Mouse (Mus musculus) heart, embryonic 14.5 days (tissue): ENCODE data around the gene Tmcc2. TPM values are rescaled to one million over a fixed set of nuclear protein-coding genes. Genes with fewer than 3 reads are reported as not detected.

Experiments
- ATAC-seq: fragments of 200-750 bp; cut with Nextera tagmentation; 2 replicates; pipeline ENCODE4 v1.8.0; 2017; ENCODE audit warnings: low read depth, moderate TSS enrichment; ENCODE audit not compliant: insufficient number of reproducible peaks, insufficient read depth, low FRiP score
- H3K27ac ChIP-seq, 2 experiments: fragments of 200-500 bp in 1 of 2; fragments of 300-500 bp in 1 of 2; sonication (generic) in 1 of 2; replicated peaks in 1 of 2; 2 replicates each; pipeline ENCODE4 v1.5.1; 2012 to 2014; ENCODE audit warnings: low read depth in 2 of 2, low read length in 2 of 2, control low read depth in 1 of 2, mild to moderate bottlenecking in 1 of 2, mixed read lengths in 1 of 2; ENCODE audit not compliant: control insufficient read depth in 1 of 2, insufficient read depth in 1 of 2
- H3K27me3 ChIP-seq: fragments of 300-500 bp; sonication (generic); 2 replicates; pipeline ENCODE4 v1.6.1; 2014; ENCODE audit warnings: mild to moderate bottlenecking, low read length, control low read depth; ENCODE audit not compliant: control insufficient read depth, insufficient read depth
- H3K36me3 ChIP-seq: fragments of 300-500 bp; sonication (generic); 2 replicates; pipeline ENCODE4 v1.6.1; 2014; ENCODE audit warnings: mild to moderate bottlenecking, control low read depth, low read length, mixed read lengths; ENCODE audit not compliant: control insufficient read depth, insufficient read depth
- H3K4me1 ChIP-seq, 2 experiments: fragments of 200-500 bp in 1 of 2; fragments of 300-500 bp in 1 of 2; sonication (generic) in 1 of 2; 2 replicates each; pipeline ENCODE4 v1.6.1; 2012 to 2014; ENCODE audit warnings: low read length in 2 of 2, control low read depth in 1 of 2, mixed read lengths in 1 of 2; ENCODE audit not compliant: control insufficient read depth in 2 of 2, insufficient read depth in 2 of 2
- H3K4me2 ChIP-seq: fragments of 300-500 bp; sonication (generic); 2 replicates; pipeline ENCODE4 v1.6.1; 2014; ENCODE audit warnings: mild to moderate bottlenecking, low read length
- H3K4me3 ChIP-seq, 2 experiments: fragments of 200-500 bp in 1 of 2; fragments of 300-500 bp in 1 of 2; sonication (generic) in 1 of 2; 2 replicates each; pipeline ENCODE4 v1.5.1; 2012 to 2014; ENCODE audit warnings: low read length in 2 of 2, mild to moderate bottlenecking in 2 of 2, control low read depth in 1 of 2, low read depth in 1 of 2, moderate library complexity in 1 of 2; ENCODE audit not compliant: control insufficient read depth in 1 of 2, insufficient read depth in 1 of 2
- H3K9ac ChIP-seq: fragments of 300-500 bp; sonication (generic); 2 replicates; pipeline ENCODE4 v1.6.1; 2014; ENCODE audit warnings: mild to moderate bottlenecking, low read length
- H3K9me3 ChIP-seq: fragments of 300-500 bp; sonication (generic); 2 replicates; pipeline ENCODE4 v1.6.1; 2016; ENCODE audit warnings: low read length, control low read depth; ENCODE audit not compliant: control insufficient read depth
- WGBS: fragments of 180-500 bp; shearing (Covaris S2); extraction: QIAGEN DNeasy Blood & Tissue Kit; methylation state at CpG from one replicate; pipeline ENCODE4 v1.1.7; 2014; 5-methylcytosine and 5-hydroxymethylcytosine counted together
- polyA plus RNA-seq: library from polyadenylated mRNA; unstranded; fragments of >200 nt; fragmentation: Nextera tagmentation; extraction: Ambion mirVana; gene quantifications from 2 replicates; pipeline ENCODE4 v1.2.1, GENCODE M21; 2014

The Tmcc2 gene
- polyA plus RNA-seq, 1 experiment from 2014 or later: 8.1 TPM

DNA sequence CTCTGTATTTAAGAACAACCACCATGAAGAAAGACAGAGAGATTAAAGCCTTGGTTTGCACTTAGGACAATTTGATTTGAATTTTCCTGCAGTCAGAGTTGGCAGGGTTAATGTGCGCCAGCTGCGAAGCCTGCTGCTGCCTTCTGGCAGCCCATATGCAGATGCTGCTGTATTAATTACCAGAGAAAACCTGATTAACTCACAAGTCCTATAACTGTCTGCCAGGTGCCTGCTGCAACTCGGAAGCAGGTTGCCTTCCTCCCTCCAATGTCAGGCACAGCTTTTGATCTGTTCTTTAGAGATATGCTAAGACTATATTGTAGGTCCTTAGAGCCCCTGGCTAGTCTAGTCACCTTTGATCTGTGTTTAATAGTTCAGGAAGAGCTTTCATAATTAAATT, 39.7 kb upstream of the Tmcc2 start:
- ATAC-seq: no peak

GRCm38 (mm10) chr1:132425600-132425999, 34.5 kb upstream of the Tmcc2 start:
- Histone ChIP-seq H3K27me3 (no peaks in the 10 kb centered on the region), H3K4me3 (no peak overlapping the region), H3K9ac (no peak overlapping the region), H3K4me2 (no peak overlapping the region), H3K4me1 (no peaks in the 10 kb centered on the region), H3K27ac (no peak overlapping the region), H3K9me3 (no peaks in the 10 kb centered on the region), H3K36me3 (peaks cover 4% of the 10 kb centered on the region; the same call in 1 of the 2 replicates)
- no peak for ATAC-seq

More for the DNA sequence above, 39.7 kb upstream of the Tmcc2 start:
- no peak overlapping the region for H3K4me2 ChIP-seq
- no peak overlapping the region for H3K27ac ChIP-seq
- no peaks in the 10 kb centered on the region for H3K9me3 ChIP-seq
- no peak overlapping the region for H3K4me3 ChIP-seq
- H3K36me3 ChIP-seq: peaks cover 14% of the 10 kb centered on the region
- peaks cover 4 to 6% of the 10 kb centered on the region in 2 experiments; a peak in 3 of 4 replicates for H3K4me1 ChIP-seq
- 83% methylated on average over 3 of the region's 3 CpGs for WGBS
- no peaks in the 10 kb centered on the region for H3K27me3 ChIP-seq
- no peak overlapping the region for H3K9ac ChIP-seq

- H3K9me3 ChIP-seq: no peaks in the 10 kb centered on the region
- H3K4me2 ChIP-seq: no peak overlapping the region
- WGBS: 90% methylated on average over 5 of the region's 5 CpGs
- no peak overlapping the region for H3K4me3 ChIP-seq
- H3K9ac ChIP-seq: no peak overlapping the region
- H3K36me3 ChIP-seq: peaks cover 4% of the 10 kb centered on the region; the same call in 1 of the 2 replicates
- peaks cover 0 to 9% of the 10 kb centered on the region in 2 experiments; a peak in 2 of 4 replicates for H3K4me1 ChIP-seq
- ATAC-seq: no peak
- H3K27me3 ChIP-seq: no peaks in the 10 kb centered on the region
- H3K27ac ChIP-seq: no peak overlapping the region
Measured at GRCm38 (mm10) chr1:132422912-132423696, 32.0 kb upstream of the Tmcc2 start.

DNA sequence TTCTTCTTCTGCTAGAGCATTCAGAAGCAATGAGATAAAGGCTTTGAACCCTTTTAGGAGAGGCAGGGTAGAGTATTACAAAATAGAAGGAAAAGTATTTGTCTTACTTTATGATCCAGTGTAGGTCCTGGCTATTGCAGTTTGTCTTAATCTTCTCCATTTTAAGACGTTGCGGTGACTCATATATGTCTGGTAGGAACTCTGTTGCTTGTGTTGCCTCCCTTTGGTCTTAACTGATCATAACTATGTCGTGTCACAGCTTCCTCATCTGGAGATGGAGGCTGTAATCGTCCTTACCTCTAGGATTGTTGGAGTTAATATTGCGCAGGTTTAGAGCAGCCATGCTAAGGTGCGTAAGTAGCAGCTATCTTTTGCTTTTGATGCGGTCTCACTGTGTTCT, 29.6 kb upstream of the Tmcc2 start:
- H3K4me2 ChIP-seq: no peak overlapping the region

DNA sequence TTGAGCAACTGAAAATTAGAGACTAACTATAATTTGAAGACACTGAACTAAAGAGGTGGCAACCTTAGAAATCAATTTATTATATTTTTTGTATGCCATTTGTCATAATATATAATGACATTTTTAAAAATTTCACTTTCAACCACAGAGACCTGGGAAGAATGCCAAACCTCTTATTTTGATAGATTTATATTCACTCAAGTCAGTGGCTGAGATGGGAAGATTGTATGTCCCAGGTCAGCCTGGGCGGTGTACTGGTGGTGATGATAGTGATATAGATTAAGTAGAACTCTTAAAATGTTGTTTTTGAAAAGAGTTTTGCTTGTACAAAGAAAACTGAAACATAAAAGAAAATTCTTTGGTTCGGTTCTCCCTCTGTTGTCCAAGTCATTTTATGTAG, 29.1 kb upstream of the Tmcc2 start:
- Histone ChIP-seq H3K4me2 (no peak overlapping the region), H3K27ac (no peak overlapping the region), H3K4me3 (no peak overlapping the region), H3K36me3 (peaks cover 4% of the 10 kb centered on the region; the same call in 1 of the 2 replicates), H3K9ac (no peak overlapping the region), H3K27me3 (no peaks in the 10 kb centered on the region), H3K9me3 (no peaks in the 10 kb centered on the region), H3K4me1 (peaks cover 2 to 15% of the 10 kb centered on the region in 2 experiments)
- 90% methylated on average over 2 of the region's 2 CpGs for WGBS
- no peak for ATAC-seq

More for the DNA sequence above, 29.6 kb upstream of the Tmcc2 start:
- ATAC-seq: no peak
- no peak overlapping the region for H3K4me3 ChIP-seq
- H3K27me3 ChIP-seq: no peaks in the 10 kb centered on the region
- H3K27ac ChIP-seq: no peak overlapping the region
- H3K9ac ChIP-seq: no peak overlapping the region
- H3K36me3 ChIP-seq: peaks cover 4% of the 10 kb centered on the region; the same call in 1 of the 2 replicates
- H3K9me3 ChIP-seq: no peaks in the 10 kb centered on the region
- WGBS: 83% methylated on average over 7 of the region's 7 CpGs
- H3K4me1 ChIP-seq: peaks cover 2 to 15% of the 10 kb centered on the region in 2 experiments

GRCm38 (mm10) chr1:132417319-132418251, 26.5 kb upstream of the Tmcc2 start, which contains the start of gene Dstyk:
Gene Dstyk (plus strand): TSS chr1:132417555.
- Histone ChIP-seq H3K4me2 (peak within 1 kb of the TSS; percentile 77), H3K36me3 (no peaks in the 10 kb centered on the region), H3K9ac (peak within 1 kb of the TSS; percentile 76), H3K27ac (peak within 1 kb of the TSS; percentile 74 to 86), H3K4me1 (peaks cover 2 to 15% of the 10 kb centered on the region in 2 experiments), H3K4me3 (peak within 1 kb of the TSS; percentile 57 to 90), H3K27me3 (no peaks in the 10 kb centered on the region), H3K9me3 (no peaks in the 10 kb centered on the region)
- under 1% methylated on average over 78 of the region's 85 CpGs for WGBS
- ATAC-seq: peak; percentile 96

- H3K9ac ChIP-seq: peak overlapping the region; percentile 76; the same call in 1 of the 2 replicates
- H3K4me3 ChIP-seq: peak overlapping the region; percentile 57 to 90
- ATAC-seq: no peak
- no peaks in the 10 kb centered on the region for H3K9me3 ChIP-seq
- no peaks in the 10 kb centered on the region for H3K36me3 ChIP-seq
- peak overlapping the region; percentile 74 to 86 for H3K27ac ChIP-seq
- H3K27me3 ChIP-seq: no peaks in the 10 kb centered on the region
- WGBS: 17% methylated on average over 6 of the region's 6 CpGs
- H3K4me1 ChIP-seq: peaks cover 2 to 15% of the 10 kb centered on the region in 2 experiments
- peak overlapping the region; percentile 77 for H3K4me2 ChIP-seq
Measured at GRCm38 (mm10) chr1:132416943-132417290, 25.8 kb upstream of the Tmcc2 start.
